Mouse (Mus musculus): Measurements from ENCODE around the gene H2afv. TPM values are rescaled to one million over a fixed set of nuclear protein-coding genes. Genes with fewer than 3 reads are reported as not detected.

Gene H2afv
- polyA plus RNA-seq, 1 experiment, result 153 TPM

DNA sequence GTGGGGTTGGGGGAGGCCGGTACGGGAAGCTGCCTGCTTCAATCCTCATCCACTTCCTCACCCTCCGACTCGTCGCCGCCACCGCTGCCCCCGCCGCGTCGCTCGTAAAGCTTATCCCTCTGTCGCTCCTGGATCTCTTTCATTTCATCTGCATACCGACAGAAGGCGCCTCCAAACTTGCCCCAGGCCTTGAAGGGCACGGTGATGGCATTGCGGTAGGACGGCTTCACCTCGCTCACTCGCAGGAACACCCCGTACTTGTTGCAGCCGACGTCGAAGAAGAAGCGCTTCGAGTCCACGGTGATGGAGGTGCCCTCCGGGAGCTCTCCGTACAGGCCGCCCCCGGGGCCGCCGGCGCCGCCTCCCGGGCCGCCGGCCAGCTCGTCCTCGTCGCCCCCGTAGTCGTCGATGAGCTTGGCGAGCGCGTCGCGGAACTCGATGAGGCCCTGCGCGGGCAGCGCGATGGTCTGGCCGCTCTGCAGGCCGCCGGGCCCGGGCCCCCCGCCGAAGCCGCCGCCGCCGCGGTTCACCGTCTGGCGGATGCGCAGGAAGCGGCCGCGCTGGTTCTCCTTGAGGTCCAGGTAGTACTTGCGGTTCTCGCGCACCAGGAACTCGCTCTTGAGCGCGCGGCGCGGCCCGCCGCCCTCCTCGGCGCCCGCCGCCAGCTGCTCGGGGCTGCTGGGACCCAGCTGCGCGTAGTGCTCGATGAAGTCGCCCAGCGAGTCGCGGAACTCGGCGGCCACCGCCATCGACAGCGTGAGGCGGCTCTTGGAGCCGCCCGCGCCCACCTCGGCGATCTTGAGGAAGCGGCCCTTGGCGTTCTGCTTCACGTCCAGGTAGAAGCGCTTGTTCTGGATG lies 30.9 kb upstream of the H2afv start:
- peak overlapping the region; percentile 85 for H3K4me3 ChIP-seq (ENCODE audit: insufficient read depth, poor library complexity, severe bottlenecking)
- H3K79me3 ChIP-seq (ENCODE audit: low read depth), result peaks cover 49% of the 10 kb centered on the region
- H3K79me2 ChIP-seq (ENCODE audit: control insufficient read depth, insufficient read depth), result peaks cover 56% of the 10 kb centered on the region
- H3ac ChIP-seq (ENCODE audit: control insufficient read depth, insufficient read length, low read depth), result peak overlapping the region; percentile 98
- no peaks in the 10 kb centered on the region for H3K27me3 ChIP-seq (ENCODE audit: control insufficient read depth, insufficient read depth, insufficient read length)
- peaks cover 48% of the 10 kb centered on the region for H3K36me3 ChIP-seq (ENCODE audit: control insufficient read depth, insufficient read depth)
- TF ChIP-seq CTCF (IDR thresholded peaks at IDR 0.05; ENCODE audit: control insufficient read depth, insufficient read depth, insufficient read length), result no peak

DNA sequence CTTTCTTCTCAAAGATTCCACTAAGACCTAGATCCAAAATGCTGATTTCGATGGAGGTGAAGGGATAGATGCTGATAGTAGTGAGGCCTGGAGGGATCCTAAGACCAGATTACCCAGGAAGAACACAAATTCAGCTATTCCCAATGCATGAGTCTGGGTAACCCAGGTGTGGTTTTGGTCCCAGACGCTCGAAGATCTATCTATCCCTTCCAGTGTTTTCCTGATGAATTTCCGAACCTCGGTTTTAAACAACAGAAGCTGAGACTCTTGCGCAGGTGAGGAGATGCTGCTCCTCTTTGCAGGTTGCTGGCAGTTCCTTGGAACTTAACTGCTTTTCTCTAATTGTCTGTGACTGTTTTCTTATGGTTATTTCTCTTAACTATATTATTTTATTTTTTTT lies 30.1 kb upstream of the H2afv start:
- peaks cover 56% of the 10 kb centered on the region for H3K79me3 ChIP-seq (ENCODE audit: low read depth)
- TF ChIP-seq MAX (IDR thresholded peaks at IDR 0.05), result no peak
- no peak for TF ChIP-seq USF1 (IDR thresholded peaks at IDR 0.05; ENCODE audit: low read depth)
- TF ChIP-seq FOSL1 (IDR thresholded peaks at IDR 0.05; ENCODE audit: insufficient read depth, low read length, poor library complexity, severe bottlenecking), result no peak
- TF ChIP-seq MYOG (IDR thresholded peaks at IDR 0.05; ENCODE audit: control insufficient read depth, extremely low read depth, insufficient read length), result no peak
- no peak for TF ChIP-seq CEBPB (IDR thresholded peaks at IDR 0.05; ENCODE audit: low read depth)
- no peak for TF ChIP-seq CTCF (IDR thresholded peaks at IDR 0.05; ENCODE audit: control insufficient read depth, insufficient read depth, insufficient read length)
- no peak for TF ChIP-seq MYOD1 (IDR thresholded peaks at IDR 0.05; ENCODE audit: control insufficient read depth, insufficient read length, low read depth)

DNA sequence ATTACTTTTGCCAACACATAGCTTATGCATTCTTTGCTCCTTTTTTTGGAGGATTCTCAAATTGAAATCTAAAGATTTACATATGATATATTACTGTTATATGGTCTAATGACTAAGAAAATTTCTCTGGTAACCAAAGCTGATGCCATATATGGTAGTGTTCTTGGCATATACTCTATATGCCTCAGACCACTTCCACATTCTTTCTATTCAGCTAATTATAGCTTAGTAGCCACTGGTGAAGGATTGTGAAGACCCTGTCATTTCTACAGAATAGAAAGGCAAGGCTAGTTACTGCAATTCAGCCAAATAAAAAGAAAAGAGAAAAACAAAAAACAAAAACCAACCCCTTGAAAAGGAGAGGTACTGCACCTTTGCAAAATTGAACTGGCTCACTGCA lies 27.8 kb upstream of the H2afv start:
- Histone ChIP-seq H3K27me3 (ENCODE audit: control insufficient read depth, insufficient read depth, insufficient read length) (no peaks in the 10 kb centered on the region), H3K4me3 (ENCODE audit: insufficient read depth, poor library complexity, severe bottlenecking) (peak overlapping the region; percentile 85), H3K79me3 (ENCODE audit: low read depth) (peaks cover 79% of the 10 kb centered on the region), H3K79me2 (ENCODE audit: control insufficient read depth, insufficient read depth) (peaks cover 87% of the 10 kb centered on the region), H3K36me3 (ENCODE audit: control insufficient read depth, insufficient read depth) (peaks cover 76% of the 10 kb centered on the region), H3ac (ENCODE audit: control insufficient read depth, insufficient read length, low read depth) (peak overlapping the region; percentile 66)
- TF ChIP-seq FOSL1 (IDR thresholded peaks at IDR 0.05; ENCODE audit: insufficient read depth, low read length, poor library complexity, severe bottlenecking) (no peak), MYOG (IDR thresholded peaks at IDR 0.05; ENCODE audit: control insufficient read depth, extremely low read depth, insufficient read length) (no peak)

More for the DNA sequence above, 30.1 kb upstream of the H2afv start:
- peaks cover 64% of the 10 kb centered on the region for H3K79me2 ChIP-seq (ENCODE audit: control insufficient read depth, insufficient read depth)
- no peaks in the 10 kb centered on the region for H3K27me3 ChIP-seq (ENCODE audit: control insufficient read depth, insufficient read depth, insufficient read length)
- H3K36me3 ChIP-seq (ENCODE audit: control insufficient read depth, insufficient read depth), result peaks cover 54% of the 10 kb centered on the region
- H3ac ChIP-seq (ENCODE audit: control insufficient read depth, insufficient read length, low read depth), result peak overlapping the region; percentile 98
- peak overlapping the region; percentile 85 for H3K4me3 ChIP-seq (ENCODE audit: insufficient read depth, poor library complexity, severe bottlenecking)

DNA sequence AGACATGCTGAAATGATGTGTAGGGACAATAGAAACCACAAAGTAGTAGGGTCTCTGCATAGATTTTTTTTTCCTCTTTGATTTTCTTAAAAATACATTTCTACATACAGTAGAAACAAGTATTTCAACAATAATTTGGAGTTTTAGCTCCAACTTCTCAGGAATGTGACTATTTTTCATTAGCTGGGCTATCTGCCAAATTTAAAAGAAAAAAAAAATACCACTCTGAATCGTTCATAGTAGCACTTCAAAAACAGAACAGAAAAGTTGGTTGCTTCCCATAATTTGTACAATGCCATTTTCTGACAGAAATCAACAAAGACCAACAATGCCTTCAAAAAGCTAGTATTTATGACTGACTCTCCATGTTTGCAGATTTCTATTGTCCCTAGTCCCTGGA lies 27.2 kb upstream of the H2afv start:
- Histone ChIP-seq H3K27me3 (ENCODE audit: control insufficient read depth, insufficient read depth, insufficient read length) (no peaks in the 10 kb centered on the region), H3K79me3 (ENCODE audit: low read depth) (peaks cover 84% of the 10 kb centered on the region), H3K36me3 (ENCODE audit: control insufficient read depth, insufficient read depth) (peaks cover 82% of the 10 kb centered on the region), H3K4me3 (ENCODE audit: insufficient read depth, poor library complexity, severe bottlenecking) (peak overlapping the region; percentile 85), H3ac (ENCODE audit: control insufficient read depth, insufficient read length, low read depth) (peak overlapping the region; percentile 48), H3K79me2 (ENCODE audit: control insufficient read depth, insufficient read depth) (peaks cover 92% of the 10 kb centered on the region)
- no peak for TF ChIP-seq MYOD1 (IDR thresholded peaks at IDR 0.05; ENCODE audit: control insufficient read depth, insufficient read length, low read depth)
- no peak for TF ChIP-seq FOSL1 (IDR thresholded peaks at IDR 0.05; ENCODE audit: insufficient read depth, low read length, poor library complexity, severe bottlenecking)
- no peak for TF ChIP-seq MYOG (IDR thresholded peaks at IDR 0.05; ENCODE audit: control insufficient read depth, extremely low read depth, insufficient read length)
- TF ChIP-seq CEBPB (IDR thresholded peaks at IDR 0.05; ENCODE audit: low read depth), result no peak
- TF ChIP-seq MAX (IDR thresholded peaks at IDR 0.05), result no peak
- TF ChIP-seq USF1 (IDR thresholded peaks at IDR 0.05; ENCODE audit: low read depth), result no peak
- TF ChIP-seq CTCF (IDR thresholded peaks at IDR 0.05; ENCODE audit: control insufficient read depth, insufficient read depth, insufficient read length), result no peak

DNA sequence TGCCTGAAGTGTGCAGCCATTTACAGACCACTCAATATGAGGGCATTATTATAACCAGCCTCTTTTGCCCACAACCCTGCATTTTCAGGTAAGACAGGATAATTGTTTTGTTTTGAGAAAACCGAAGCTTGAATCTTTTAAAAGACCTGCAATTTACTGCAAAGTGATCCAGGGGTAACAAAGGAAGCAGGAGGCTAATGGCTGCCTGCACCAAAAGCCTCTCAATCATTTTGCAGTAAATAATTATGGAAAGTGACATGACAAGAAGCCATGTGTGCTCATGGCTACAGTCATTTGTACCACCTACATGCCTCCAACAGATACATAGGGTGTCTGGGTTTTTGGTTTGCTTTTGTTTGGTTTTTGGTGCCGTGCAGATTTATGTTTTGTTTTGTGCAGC lies 26.8 kb upstream of the H2afv start:
- Histone ChIP-seq H3K36me3 (ENCODE audit: control insufficient read depth, insufficient read depth) (peaks cover 86% of the 10 kb centered on the region), H3K4me3 (ENCODE audit: insufficient read depth, poor library complexity, severe bottlenecking) (peak overlapping the region; percentile 85)

DNA sequence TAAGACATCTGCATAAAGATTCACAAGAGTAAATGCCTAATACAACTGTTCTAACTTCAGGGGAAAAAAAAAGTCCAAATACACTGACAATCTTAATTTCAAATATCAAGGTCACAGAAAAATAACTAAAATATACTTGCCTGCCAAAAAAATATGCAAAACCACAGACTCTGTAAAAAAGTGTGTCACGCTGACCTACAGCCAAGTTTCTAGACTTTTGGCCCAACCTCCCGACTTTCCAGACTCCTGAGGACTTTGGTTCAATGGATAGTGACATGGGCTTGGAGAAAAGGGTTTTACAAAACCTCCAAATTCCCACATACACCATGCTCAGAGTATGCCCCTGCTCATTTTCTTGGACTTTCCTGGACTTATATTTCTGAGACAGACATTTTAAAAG lies 24.3 kb upstream of the H2afv start:
- H3K36me3 ChIP-seq (ENCODE audit: control insufficient read depth, insufficient read depth), result peaks cover 86% of the 10 kb centered on the region
- no peak overlapping the region for H3K4me3 ChIP-seq (ENCODE audit: insufficient read depth, poor library complexity, severe bottlenecking)
- H3K79me2 ChIP-seq (ENCODE audit: control insufficient read depth, insufficient read depth), result peaks cover 82% of the 10 kb centered on the region
- TF ChIP-seq USF1 (IDR thresholded peaks at IDR 0.05; ENCODE audit: low read depth) (no peak), CEBPB (IDR thresholded peaks at IDR 0.05; ENCODE audit: low read depth) (no peak), FOSL1 (IDR thresholded peaks at IDR 0.05; ENCODE audit: insufficient read depth, low read length, poor library complexity, severe bottlenecking) (no peak), CTCF (IDR thresholded peaks at IDR 0.05; ENCODE audit: control insufficient read depth, insufficient read depth, insufficient read length) (no peak), MAX (IDR thresholded peaks at IDR 0.05) (no peak), MYOD1 (IDR thresholded peaks at IDR 0.05; ENCODE audit: control insufficient read depth, insufficient read length, low read depth) (no peak), MYOG (IDR thresholded peaks at IDR 0.05; ENCODE audit: control insufficient read depth, extremely low read depth, insufficient read length) (no peak)
- no peak overlapping the region for H3ac ChIP-seq (ENCODE audit: control insufficient read depth, insufficient read length, low read depth)
- H3K27me3 ChIP-seq (ENCODE audit: control insufficient read depth, insufficient read depth, insufficient read length), result no peaks in the 10 kb centered on the region
- peaks cover 71% of the 10 kb centered on the region for H3K79me3 ChIP-seq (ENCODE audit: low read depth)

More for the DNA sequence above, 26.8 kb upstream of the H2afv start:
- no peak for TF ChIP-seq CTCF (IDR thresholded peaks at IDR 0.05; ENCODE audit: control insufficient read depth, insufficient read depth, insufficient read length)
- no peak for TF ChIP-seq MYOG (IDR thresholded peaks at IDR 0.05; ENCODE audit: control insufficient read depth, extremely low read depth, insufficient read length)
- no peak for TF ChIP-seq MYOD1 (IDR thresholded peaks at IDR 0.05; ENCODE audit: control insufficient read depth, insufficient read length, low read depth)
- TF ChIP-seq MAX (IDR thresholded peaks at IDR 0.05), result no peak
- TF ChIP-seq CEBPB (IDR thresholded peaks at IDR 0.05; ENCODE audit: low read depth), result no peak
- no peak for TF ChIP-seq USF1 (IDR thresholded peaks at IDR 0.05; ENCODE audit: low read depth)
- TF ChIP-seq FOSL1 (IDR thresholded peaks at IDR 0.05; ENCODE audit: insufficient read depth, low read length, poor library complexity, severe bottlenecking), result no peak
- Histone ChIP-seq H3K79me3 (ENCODE audit: low read depth) (peaks cover 87% of the 10 kb centered on the region), H3K27me3 (ENCODE audit: control insufficient read depth, insufficient read depth, insufficient read length) (no peaks in the 10 kb centered on the region), H3K79me2 (ENCODE audit: control insufficient read depth, insufficient read depth) (peaks cover 97% of the 10 kb centered on the region), H3ac (ENCODE audit: control insufficient read depth, insufficient read length, low read depth) (peak overlapping the region; percentile 66)
